Mouse (Mus musculus) ES-E14 (cell line): ENCODE data around the gene Plcl1. TPM values are rescaled to one million over a fixed set of nuclear protein-coding genes. Genes with fewer than 3 reads are reported as not detected.

Experiments
- DNase-seq: peaks from one replicate; pipeline ENCODE4 v3.0.0-alpha.2; 2013; ENCODE audit warnings: low read depth, low spot score
- H3K27ac ChIP-seq: 2 replicates; pipeline ENCODE4 v1.5.1; 2012; ENCODE audit warnings: low read depth, mild to moderate bottlenecking, low read length, moderate library complexity, mixed read lengths; ENCODE audit not compliant: poor library complexity, insufficient read depth, severe bottlenecking
- H3K36me3 ChIP-seq: 2 replicates; pipeline ENCODE4 v1.6.1; 2012; ENCODE audit warnings: mild to moderate bottlenecking, low read length, moderate library complexity, mixed read lengths; ENCODE audit not compliant: control insufficient read depth, poor library complexity, insufficient read depth, severe bottlenecking
- H3K4me1 ChIP-seq, 2 experiments: fragments of 150-350 bp in 1 of 2; sonication (generic) in 1 of 2; 2 replicates each; pipeline ENCODE4 v1.6.1; 2012; ENCODE audit warnings: low read length in 2 of 2, mild to moderate bottlenecking in 1 of 2, mixed read lengths in 1 of 2; ENCODE audit not compliant: control insufficient read depth in 2 of 2, insufficient read depth in 2 of 2, poor library complexity in 1 of 2
- H3K4me3 ChIP-seq, 2 experiments: fragments of 150-350 bp in 1 of 2; sonication (generic) in 1 of 2; 2 replicates each; pipeline ENCODE4 v1.5.1; 2012; ENCODE audit warnings: low read length in 2 of 2, low read depth in 1 of 2, mild to moderate bottlenecking in 1 of 2, mixed read lengths in 1 of 2; ENCODE audit not compliant: insufficient read depth in 1 of 2, poor library complexity in 1 of 2, severe bottlenecking in 1 of 2
- H3K9ac ChIP-seq: 2 replicates; pipeline ENCODE4 v1.6.1; 2012; ENCODE audit warnings: low read depth, mild to moderate bottlenecking, low read length, mixed read lengths; ENCODE audit not compliant: poor library complexity, insufficient read depth, severe bottlenecking
- H3K9me3 ChIP-seq: fragments of 150-350 bp; sonication (generic); 2 replicates; pipeline ENCODE4 v1.6.1; 2012; ENCODE audit warnings: low read depth, mild to moderate bottlenecking, low read length; ENCODE audit not compliant: control insufficient read depth, insufficient read depth
- CHD2 ChIP-seq: IDR thresholded peaks from 2 replicates; pipeline ENCODE4 v1.6.1; 2014; ENCODE audit warnings: mild to moderate bottlenecking, low read depth, low read length, inconsistent platforms
- HCFC1 ChIP-seq: IDR thresholded peaks from 2 replicates; pipeline ENCODE4 v1.6.1; 2012; ENCODE audit warnings: low read length, inconsistent platforms, borderline replicate concordance; ENCODE audit not compliant: insufficient read depth
- MAFK ChIP-seq: IDR thresholded peaks from 2 replicates; pipeline ENCODE4 v1.6.1; 2014; ENCODE audit warnings: mild to moderate bottlenecking, low read depth, low read length, inconsistent platforms; ENCODE audit not compliant: insufficient read depth
- ZC3H11A ChIP-seq: IDR thresholded peaks from 2 replicates; pipeline ENCODE4 v1.6.1; 2012; ENCODE audit warnings: low read depth, mild to moderate bottlenecking, inconsistent platforms, low read length, borderline replicate concordance
- ZNF384 ChIP-seq: IDR thresholded peaks from 2 replicates; pipeline ENCODE4 v1.6.1; 2012; ENCODE audit warnings: low read depth, low read length, inconsistent platforms
- in situ Hi-C, 2 experiments: fragments of 600-800 bp; cut with MboI; formaldehyde crosslinking; loops; one replicate each; pipeline ENCODE4 v1.15.1; 2025; ENCODE audit warnings: low sequenced_read_pairs in 2 of 2, inconsistent platforms in 1 of 2; ENCODE audit not compliant: unreplicated experiment in 2 of 2
- total RNA-seq: library from RNA; depleted of rRNA; stranded (reverse); fragments of 300-350 nt; gene quantifications from 2 replicates; pipeline ENCODE4 v1.2.3, GENCODE M21; 2012

The Plcl1 gene
- total RNA-seq, 1 experiment = 0.49 TPM

GRCm38 (mm10) chr1:55705756-55706155, 300.0 kb downstream of the Plcl1 start:
- DNase-seq = no peak
- Histone ChIP-seq H3K9ac (no peak overlapping the region), H3K36me3 (no peaks in the 10 kb centered on the region), H3K9me3 (no peaks in the 10 kb centered on the region), H3K27ac (no peak overlapping the region), H3K4me1 (no peaks in the 10 kb centered on the region), H3K4me3 (no peak overlapping the region)
- in situ Hi-C loops = no loop called here
- no peak for TF ChIP-seq CHD2
- TF ChIP-seq ZC3H11A = no peak
- no peak for TF ChIP-seq ZNF384
- no peak for TF ChIP-seq MAFK
- no peak for TF ChIP-seq HCFC1

GRCm38 (mm10) chr1:55706933-55707332, 301.2 kb downstream of the Plcl1 start:
- Histone ChIP-seq H3K9ac (no peak overlapping the region), H3K4me1 (no peaks in the 10 kb centered on the region), H3K27ac (no peak overlapping the region), H3K36me3 (no peaks in the 10 kb centered on the region), H3K9me3 (no peaks in the 10 kb centered on the region), H3K4me3 (no peak overlapping the region)
- in situ Hi-C loops = no loop called here
- TF ChIP-seq ZC3H11A = no peak
- TF ChIP-seq MAFK = no peak
- no peak for TF ChIP-seq ZNF384
- no peak for TF ChIP-seq HCFC1
- no peak for TF ChIP-seq CHD2
- DNase-seq = no peak

- no peaks in the 10 kb centered on the region for H3K4me1 ChIP-seq
- DNase-seq = no peak
- no peak overlapping the region for H3K4me3 ChIP-seq
- no peak overlapping the region for H3K27ac ChIP-seq
- no peaks in the 10 kb centered on the region for H3K36me3 ChIP-seq
- H3K9me3 ChIP-seq = no peaks in the 10 kb centered on the region
- no peak for TF ChIP-seq ZNF384
- TF ChIP-seq CHD2 = no peak
- TF ChIP-seq ZC3H11A = no peak
- TF ChIP-seq HCFC1 = no peak
- TF ChIP-seq MAFK = no peak
- in situ Hi-C loops = no loop called here
- no peak overlapping the region for H3K9ac ChIP-seq
Measured at GRCm38 (mm10) chr1:55717283-55717803, 311.6 kb downstream of the Plcl1 start.

- DNase-seq = no peak
- in situ Hi-C loops = loop anchor here in 1 of 2 experiments (25.0 kb wide), 1 partner anchor 313 kb away; the partner anchor contains the start of gene Plcl1
- Histone ChIP-seq H3K4me1 (no peaks in the 10 kb centered on the region), H3K9me3 (no peaks in the 10 kb centered on the region), H3K9ac (no peak overlapping the region), H3K4me3 (no peak overlapping the region), H3K36me3 (no peaks in the 10 kb centered on the region), H3K27ac (no peak overlapping the region)
- no peak for TF ChIP-seq MAFK
- TF ChIP-seq HCFC1 = no peak
- no peak for TF ChIP-seq ZNF384
- no peak for TF ChIP-seq ZC3H11A
- no peak for TF ChIP-seq CHD2
Measured at GRCm38 (mm10) chr1:55725428-55725827, 319.7 kb downstream of the Plcl1 start.

GRCm38 (mm10) chr1:55729332-55729731, 323.6 kb downstream of the Plcl1 start:
- Histone ChIP-seq H3K9ac (no peak overlapping the region), H3K27ac (no peak overlapping the region), H3K4me3 (no peak overlapping the region), H3K36me3 (no peaks in the 10 kb centered on the region), H3K4me1 (no peaks in the 10 kb centered on the region), H3K9me3 (no peaks in the 10 kb centered on the region)
- no peak for TF ChIP-seq ZNF384
- TF ChIP-seq MAFK = no peak
- TF ChIP-seq ZC3H11A = no peak
- TF ChIP-seq CHD2 = no peak
- no peak for TF ChIP-seq HCFC1
- in situ Hi-C loops = loop anchor here in 1 of 2 experiments (25.0 kb wide), 1 partner anchor 317 kb away; the partner anchor contains the start of gene Plcl1
- no peak for DNase-seq
